Mouse (Mus musculus) natural killer cell, adult 2 months (primary cell): ENCODE results near the gene Zfp619.
A peak's percentile ranks its signal among the peaks of the same experiment; 100 is the strongest.
"Not testable (repeated sequence)": the region's sequence is repeated elsewhere in the genome, so short reads cannot be mapped to it uniquely, and the experiment has no call there.

Source experiments
- DNase-seq, 2 experiments: peaks; one replicate each; pipeline ENCODE4 v3.0.0; 2022; ENCODE audit warnings: low spot score in 2 of 2

Zfp619 gene

DNA sequence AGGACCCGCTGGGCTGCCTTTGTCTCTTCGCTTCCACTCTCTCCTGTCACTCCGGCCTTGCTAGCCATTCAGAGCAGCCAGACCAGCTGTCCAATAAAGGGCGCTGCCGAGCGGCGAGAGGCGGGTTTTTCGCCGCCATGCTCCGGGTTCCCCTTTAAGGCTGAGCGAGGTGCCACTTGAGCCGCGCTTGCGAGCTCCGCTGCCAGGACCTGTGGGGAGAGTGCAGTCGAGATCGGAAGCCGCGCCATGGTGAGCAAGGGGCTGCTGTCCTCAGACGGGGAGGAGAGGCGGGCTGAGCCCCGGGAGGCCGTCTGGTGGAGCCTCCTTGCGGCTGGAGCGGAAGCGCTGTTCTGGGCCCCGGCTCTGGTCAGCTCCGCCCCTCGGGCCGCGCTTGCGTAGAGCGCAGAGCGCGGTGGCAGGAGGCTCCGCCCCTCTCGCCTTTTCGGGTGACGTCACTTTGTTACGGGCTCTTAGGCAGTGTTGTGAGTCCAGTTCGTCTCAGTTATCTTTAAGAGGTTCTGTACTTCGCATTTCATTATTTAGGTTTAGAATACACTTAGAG is at the start of gene Zfp619:
TSS of gene Zfp619 (plus strand) at position 151 of the 562 bp plus-strand sequence.
- peak; percentile 92 to 93 for DNase-seq

GRCm38 (mm10) chr7:39479013-39479412 is 38.6 kb upstream of the Zfp619 start:
- DNase-seq = no peak

GRCm38 (mm10) chr7:39484384-39484783 is 33.2 kb upstream of the Zfp619 start:
- DNase-seq = no peak

GRCm38 (mm10) chr7:39487159-39487853 is 30.3 kb upstream of the Zfp619 start:
- no peak for DNase-seq

DNA sequence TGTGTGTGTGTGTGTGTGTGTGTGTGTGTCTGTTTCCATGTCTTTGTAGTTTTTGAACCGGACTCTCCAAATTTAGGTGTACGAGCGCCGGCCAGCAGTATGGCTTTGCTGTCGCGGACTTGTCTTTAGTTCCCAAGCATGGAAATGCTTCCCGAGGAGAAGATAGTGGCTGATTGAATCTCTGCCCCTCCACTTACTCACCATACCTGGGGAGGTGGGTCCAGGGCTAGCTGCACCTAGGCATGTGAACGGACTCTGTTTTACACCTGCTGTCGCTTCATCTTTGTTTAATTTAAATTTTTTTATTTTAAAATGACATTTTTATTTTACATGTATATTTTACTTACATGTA is 29.7 kb upstream of the Zfp619 start:
- DNase-seq = no peak

GRCm38 (mm10) chr7:39494646-39495045 is 22.9 kb upstream of the Zfp619 start:
- no peak for DNase-seq

- no peak for DNase-seq
Measured at GRCm38 (mm10) chr7:39504100-39504499, 13.5 kb upstream of the Zfp619 start.

DNA sequence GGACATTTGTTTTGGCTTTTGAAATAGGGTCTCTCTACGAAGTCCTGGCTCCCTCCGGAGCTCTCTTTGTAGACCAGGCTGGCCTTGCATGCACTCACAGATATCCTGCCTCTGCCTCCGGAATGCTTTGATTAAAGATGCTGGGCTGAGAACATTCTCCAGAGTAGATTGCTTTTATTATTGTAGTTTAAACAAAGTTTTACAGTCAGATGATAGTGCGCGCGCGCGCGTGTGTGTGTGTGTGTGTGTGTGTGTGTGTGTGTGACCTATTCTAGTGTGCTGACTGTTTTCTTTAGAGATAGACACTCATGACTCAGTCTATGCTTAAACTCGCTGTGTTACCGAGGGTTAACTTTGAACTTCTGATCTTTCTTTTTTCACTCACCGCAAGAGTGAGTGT is 796 bp downstream of the Zfp619 start:
- peak in 1 of 2 experiments; percentile 2 for DNase-seq

DNA sequence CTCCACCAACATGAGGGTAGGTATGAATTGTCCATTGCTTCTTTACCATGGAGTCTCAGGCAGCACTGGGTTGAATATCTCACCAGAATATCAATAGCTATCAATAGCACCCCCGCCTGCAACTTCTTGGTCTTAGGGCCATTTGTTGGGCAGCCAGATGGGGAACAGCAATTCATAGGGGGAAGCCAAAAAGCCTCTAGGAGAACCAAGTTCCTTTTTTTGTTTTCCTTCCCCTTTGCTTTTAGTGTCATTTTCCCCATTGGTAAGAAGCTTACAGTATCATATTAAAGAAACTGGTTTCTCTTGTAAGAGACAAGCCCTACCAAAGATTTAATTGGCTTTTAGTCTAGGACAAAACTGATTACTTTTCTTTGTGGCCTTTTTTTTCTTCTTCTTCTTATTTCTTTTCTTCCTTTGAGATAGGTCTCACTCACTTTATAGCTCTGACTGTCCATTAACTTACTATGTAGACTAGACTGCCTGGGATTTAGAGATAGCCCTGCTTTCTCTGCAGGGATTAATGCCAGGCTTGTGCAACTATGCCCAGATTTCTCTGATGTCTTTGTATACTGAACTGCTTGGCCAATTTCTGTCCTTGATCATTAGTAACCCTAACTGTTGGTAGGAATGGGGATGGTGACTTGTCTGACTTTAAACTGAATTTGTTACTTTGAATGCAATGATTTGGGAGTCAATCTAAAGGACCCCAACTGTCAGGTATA is 6.3 kb downstream of the Zfp619 start:
- DNase-seq = no peak

GRCm38 (mm10) chr7:39543151-39543550 is 25.6 kb downstream of the Zfp619 start:
- DNase-seq = no peak

DNA sequence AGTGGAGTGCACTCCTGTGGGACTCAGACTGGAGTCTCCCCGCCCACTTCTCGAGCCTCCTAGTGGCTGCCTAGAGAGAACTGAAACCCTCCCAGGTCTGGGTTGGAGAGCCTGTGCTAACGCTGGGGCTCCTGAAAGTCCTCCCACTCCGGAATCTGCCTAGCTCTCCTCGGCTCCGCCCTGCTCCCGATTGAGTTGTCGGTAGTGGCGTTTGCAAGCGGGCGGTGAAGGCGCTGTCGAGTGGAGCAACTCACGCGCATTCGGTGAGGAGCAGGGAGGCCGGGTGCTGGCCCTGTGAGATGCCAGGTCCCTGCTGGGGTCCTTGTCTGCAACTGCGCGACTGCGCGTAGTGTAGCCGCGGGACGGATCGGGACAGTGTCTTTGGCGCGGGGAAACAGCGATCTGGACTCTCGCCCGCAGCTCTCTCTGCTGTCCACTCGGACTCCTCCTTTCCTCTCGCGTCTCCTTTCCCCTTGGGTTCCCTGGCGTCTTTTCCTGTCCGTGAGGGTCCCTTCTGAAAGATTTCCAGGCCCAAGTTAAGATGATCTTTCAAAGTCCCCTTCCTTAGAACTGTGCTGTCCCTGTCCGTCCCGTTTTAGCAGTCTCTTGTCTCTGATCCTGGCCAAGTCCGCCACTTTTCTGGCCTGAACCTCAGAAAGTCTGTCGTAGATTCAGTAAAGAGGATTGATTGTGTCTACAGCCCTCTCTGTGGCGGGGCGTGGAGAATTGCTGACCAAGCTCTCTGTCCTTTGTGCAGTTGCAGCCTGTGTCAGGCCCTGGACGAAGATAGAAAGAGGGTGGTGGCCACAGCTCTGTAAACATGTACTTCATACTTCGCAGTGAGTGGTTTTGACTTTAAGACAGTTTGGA is 26.9 kb downstream of the Zfp619 start:
- DNase-seq = peak; percentile 9 to 19

DNA sequence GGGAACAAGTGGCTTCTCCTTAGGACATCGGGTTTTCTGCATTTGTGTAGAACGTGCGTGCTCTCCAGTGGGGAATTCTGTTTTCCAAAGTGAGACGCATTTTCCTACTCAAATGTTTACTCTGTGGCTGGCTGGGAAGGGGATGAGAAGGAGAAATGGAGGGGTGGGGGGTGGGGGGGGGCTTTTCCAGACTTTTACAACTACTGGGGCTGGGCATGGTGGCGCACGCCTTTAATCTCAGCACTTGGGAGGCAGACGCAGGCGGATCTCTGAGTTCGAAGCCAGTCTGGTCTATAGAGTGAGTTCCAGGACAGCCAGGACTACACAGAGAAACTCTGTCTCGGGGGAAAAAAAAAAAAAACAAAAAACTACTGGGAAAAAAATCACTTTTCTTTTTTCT is 27.6 kb downstream of the Zfp619 start:
- DNase-seq = no peak

DNA sequence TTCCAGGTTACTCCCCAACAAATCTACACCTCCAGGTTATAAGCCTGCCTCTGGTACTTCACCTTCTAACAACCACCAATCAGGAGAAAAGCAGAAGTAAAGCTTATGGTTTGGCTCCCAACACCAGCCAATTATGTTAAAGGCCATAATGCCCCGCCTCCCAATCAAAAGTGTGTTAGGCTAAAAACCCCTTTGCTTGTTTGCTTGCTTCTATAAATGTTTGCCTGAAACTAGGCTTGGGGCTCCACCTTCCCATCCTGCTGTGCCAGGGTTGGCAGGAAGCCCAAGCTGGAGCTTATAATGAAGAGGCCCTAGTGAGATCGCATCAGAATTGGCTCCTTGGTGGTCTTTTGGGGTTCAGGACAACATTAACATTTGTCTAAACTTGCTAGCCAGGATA is 31.8 kb downstream of the Zfp619 start:
- no peak for DNase-seq

- DNase-seq = peak; percentile 88 to 92
Measured at GRCm38 (mm10) chr7:39551976-39552891, 34.7 kb downstream of the Zfp619 start.

- no peak for DNase-seq
Measured at GRCm38 (mm10) chr7:39552993-39553392, 35.4 kb downstream of the Zfp619 start.

DNA sequence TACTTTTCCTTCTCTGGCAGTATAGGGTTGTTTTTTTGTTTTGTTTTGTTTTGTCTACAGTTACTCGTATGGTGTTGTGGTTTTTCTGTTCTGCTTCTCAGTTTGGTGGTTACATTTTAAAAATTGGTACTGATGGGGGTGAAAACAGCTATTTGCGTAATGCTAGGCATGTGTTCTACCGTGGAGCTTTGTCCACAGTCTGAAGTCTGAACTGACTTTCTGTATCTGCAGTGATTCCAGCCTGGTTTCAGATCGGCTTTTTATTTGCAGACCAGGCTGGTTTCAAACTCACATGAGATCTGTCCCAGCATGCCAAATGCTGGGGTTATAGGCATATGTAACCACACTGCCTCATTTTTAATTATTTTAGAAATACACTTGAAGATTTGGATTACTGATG is 36.3 kb downstream of the Zfp619 start:
- DNase-seq = no peak

GRCm38 (mm10) chr7:39580066-39580465 is 62.5 kb downstream of the Zfp619 start:
- DNase-seq = no peak

DNA sequence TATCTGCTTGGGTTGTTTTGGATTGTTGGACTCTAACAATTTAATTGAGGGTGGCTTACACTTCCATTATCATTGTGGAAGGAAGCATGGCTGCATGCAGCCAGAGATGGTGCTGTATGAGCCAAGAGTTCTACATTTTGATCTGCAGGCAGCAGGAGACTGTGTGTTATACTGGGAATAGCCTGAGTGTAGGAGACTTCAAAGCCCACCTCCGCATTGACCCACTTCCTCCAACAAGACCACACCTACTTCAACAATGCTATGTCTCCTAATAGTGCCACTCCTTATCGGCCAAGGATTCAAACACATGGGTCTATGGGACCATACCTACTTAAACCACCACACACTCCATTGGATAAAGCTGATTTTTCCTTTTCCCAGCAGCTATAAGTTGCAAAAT is 63.0 kb downstream of the Zfp619 start:
- no peak for DNase-seq

GRCm38 (mm10) chr7:39586834-39587233 is 69.3 kb downstream of the Zfp619 start:
- DNase-seq = not testable (repeated sequence)

- no peak for DNase-seq
Measured at GRCm38 (mm10) chr7:39588037-39588436, 70.5 kb downstream of the Zfp619 start.

DNA sequence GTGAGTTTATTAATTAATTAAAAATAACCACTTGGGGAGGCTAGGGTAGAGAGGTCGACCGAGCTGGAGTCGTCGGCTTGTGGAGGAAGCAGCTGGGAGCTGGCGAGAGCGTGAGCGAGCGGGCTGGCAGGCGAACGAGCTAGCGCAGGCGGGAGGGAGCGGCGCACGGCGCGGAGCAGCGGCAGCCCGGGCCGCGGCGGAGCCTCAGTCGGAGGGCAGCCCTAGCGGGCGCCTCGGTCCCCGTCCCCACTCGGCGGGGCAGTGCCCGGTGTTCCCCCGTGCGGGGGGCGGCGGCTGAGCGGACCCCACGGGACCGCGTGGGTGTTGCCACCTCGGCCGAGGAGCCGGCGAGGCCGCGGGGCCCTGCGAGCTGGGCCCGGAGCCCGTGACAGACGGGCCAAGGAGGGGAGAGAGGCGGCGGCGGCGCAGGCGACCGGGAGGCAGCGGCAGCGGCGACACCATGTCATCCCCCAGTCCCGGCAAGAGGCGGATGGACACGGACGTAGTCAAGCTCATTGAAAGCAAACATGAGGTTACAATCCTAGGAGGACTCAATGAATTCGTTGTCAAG is 71.0 kb downstream of the Zfp619 start:
- peak in 1 of 2 experiments; percentile 0 for DNase-seq
